Mouse (Mus musculus) MEL (cell line): ENCODE measurements around the gene Mup6.

Source experiments
- CHD1 ChIP-seq: IDR thresholded peaks from 2 replicates; pipeline ENCODE4 v1.6.1; 2012; ENCODE audit warnings: low read depth, mild to moderate bottlenecking, inconsistent platforms, low read length, improper control_type of control experiment
- CTCF ChIP-seq, 3 experiments: IDR thresholded peaks in 2 of 3; conservative IDR thresholded peaks in 1 of 3; 2 replicates each; pipeline ENCODE4 v1.5.1; 2011 to 2012; ENCODE audit warnings: low read length in 3 of 3, low read depth in 2 of 3, mild to moderate bottlenecking in 2 of 3, improper control_type of control experiment in 1 of 3, inconsistent platforms in 1 of 3, mixed read lengths in 1 of 3, moderate library complexity in 1 of 3; ENCODE audit not compliant: control insufficient read depth in 1 of 3, insufficient read depth in 1 of 3, poor library complexity in 1 of 3, severe bottlenecking in 1 of 3
- EP300 ChIP-seq, 2 experiments: IDR thresholded peaks; 2 replicates each; pipeline ENCODE4 v1.6.1; 2011; ENCODE audit warnings: improper control_type of control experiment in 2 of 2, low read length in 2 of 2, low read depth in 1 of 2, mild to moderate bottlenecking in 1 of 2
- KAT2A ChIP-seq: conservative IDR thresholded peaks from 2 replicates; pipeline ENCODE4 v1.6.1; 2012; ENCODE audit warnings: low read depth, low read length, improper control_type of control experiment, inconsistent platforms
- MEF2A ChIP-seq: IDR thresholded peaks from 2 replicates; pipeline ENCODE4 v1.6.1; 2014; ENCODE audit warnings: low read depth, mild to moderate bottlenecking, inconsistent platforms, low read length, improper control_type of control experiment; ENCODE audit not compliant: poor library complexity, insufficient replicate concordance, severe bottlenecking; ENCODE audit errors: extremely low read depth
- POLR2AphosphoS2 ChIP-seq: IDR thresholded peaks from 2 replicates; pipeline ENCODE4 v1.6.1; 2011; ENCODE audit warnings: low read length, improper control_type of control experiment
- RAD21 ChIP-seq: IDR thresholded peaks from 2 replicates; pipeline ENCODE4 v1.6.1; 2011; ENCODE audit warnings: mild to moderate bottlenecking, low read depth, low read length, improper control_type of control experiment
- SIN3A ChIP-seq: IDR thresholded peaks from 2 replicates; pipeline ENCODE4 v1.6.1; 2012; ENCODE audit warnings: low read length, improper control_type of control experiment, inconsistent platforms

- TF ChIP-seq SIN3A (no peak), RAD21 (no peak), KAT2A (no peak), CTCF (IDR thresholded peaks at IDR 0.05 in 2 of 3, conservative IDR thresholded peaks at IDR 0.05 in 1 of 3; ENCODE audit: control insufficient read depth in 1 of 3, insufficient read depth in 1 of 3, low read depth in 2 of 3, low read length in 3 of 3, poor library complexity in 1 of 3, severe bottlenecking in 1 of 3) (no peak), MEF2A (no peak), CHD1 (no peak), POLR2AphosphoS2 (no peak), EP300 (IDR thresholded peaks at IDR 0.05; ENCODE audit: low read depth in 1 of 2, low read length in 2 of 2) (no peak)
Observed at GRCm38 (mm10) chr4:59914608-59915403, 49.3 kb upstream of the Mup6 start, which contains the start of gene Slc46a2.
